Mouse (Mus musculus) midbrain, embryonic 16.5 days (tissue): ENCODE measurements at regions not wholly inside any gene's neighbourhood (a gene's known extent, or its start where the extent isn't known, plus 50 kb on each side); places are given as distances from the start of the nearest gene placed in this dataset.

Experiments
- ATAC-seq: fragments of 200-750 bp; cut with Nextera tagmentation; 2 replicates; pipeline ENCODE4 v1.8.0; 2017; ENCODE audit warnings: moderate TSS enrichment
- H3K27ac ChIP-seq: fragments of 300-500 bp; sonication (generic); 2 replicates; pipeline ENCODE4 v1.5.1; 2014; ENCODE audit warnings: mild to moderate bottlenecking, low read length, mixed read lengths
- H3K27me3 ChIP-seq: fragments of 300-500 bp; sonication (generic); 2 replicates; pipeline ENCODE4 v1.6.1; 2014; ENCODE audit warnings: low read depth, low read length, mixed read lengths; ENCODE audit not compliant: control insufficient read depth, insufficient read depth
- H3K36me3 ChIP-seq: fragments of 300-500 bp; sonication (generic); 2 replicates; pipeline ENCODE4 v1.6.1; 2014; ENCODE audit warnings: mild to moderate bottlenecking, low read length, moderate library complexity, mixed read lengths; ENCODE audit not compliant: control insufficient read depth, insufficient read depth
- H3K4me1 ChIP-seq: fragments of 300-500 bp; sonication (generic); 2 replicates; pipeline ENCODE4 v1.6.1; 2014; ENCODE audit warnings: mild to moderate bottlenecking, low read length, mixed read lengths; ENCODE audit not compliant: control insufficient read depth, insufficient read depth
- H3K4me2 ChIP-seq: fragments of 300-500 bp; sonication (generic); 2 replicates; pipeline ENCODE4 v1.6.1; 2014; ENCODE audit warnings: mild to moderate bottlenecking, low read length, mixed read lengths
- H3K4me3 ChIP-seq: fragments of 300-500 bp; sonication (generic); 2 replicates; pipeline ENCODE4 v1.5.1; 2014; ENCODE audit warnings: low read depth, mild to moderate bottlenecking, low read length, moderate library complexity, mixed read lengths
- H3K9ac ChIP-seq: fragments of 300-500 bp; sonication (generic); 2 replicates; pipeline ENCODE4 v1.6.1; 2014; ENCODE audit warnings: low read depth, low read length, mixed read lengths
- H3K9me3 ChIP-seq: fragments of 300-500 bp; sonication (generic); replicated peaks from 2 replicates; pipeline ENCODE4 v1.6.1; 2014; ENCODE audit warnings: mild to moderate bottlenecking, low read length, mixed read lengths; ENCODE audit not compliant: control insufficient read depth, poor library complexity, severe bottlenecking
- WGBS: fragments of 180-500 bp; shearing (Covaris S2); extraction: QIAGEN DNeasy Blood & Tissue Kit; methylation state at CpG from one replicate; pipeline ENCODE4 v1.1.7; 2014; 5-methylcytosine and 5-hydroxymethylcytosine counted together

- Histone ChIP-seq H3K4me2 (no peak overlapping the region), H3K27ac (no peak overlapping the region), H3K4me1 (no peaks in the 10 kb centered on the region), H3K9ac (no peak overlapping the region), H3K36me3 (no peaks in the 10 kb centered on the region), H3K9me3 (no peaks in the 10 kb centered on the region), H3K27me3 (no peaks in the 10 kb centered on the region), H3K4me3 (no peak overlapping the region)
- ATAC-seq = no peak
- WGBS = 84% methylated on average over 1 of the region's 1 CpGs
Observed at GRCm38 (mm10) chr16:49642696-49643095, 56.3 kb upstream of the Ift57 start.

- no peak for ATAC-seq
- H3K4me3 ChIP-seq = no peak overlapping the region
- H3K4me2 ChIP-seq = no peak overlapping the region
- 100% methylated on average over 1 of the region's 1 CpGs for WGBS
- H3K9me3 ChIP-seq = no peaks in the 10 kb centered on the region
- no peak overlapping the region for H3K27ac ChIP-seq
- H3K27me3 ChIP-seq = no peaks in the 10 kb centered on the region
- no peaks in the 10 kb centered on the region for H3K4me1 ChIP-seq
- no peak overlapping the region for H3K9ac ChIP-seq
- H3K36me3 ChIP-seq = no peaks in the 10 kb centered on the region
Observed at GRCm38 (mm10) chr16:49644416-49644815, 54.6 kb upstream of the Ift57 start.

GRCm38 (mm10) chr16:49646479-49646878, 52.6 kb upstream of the Ift57 start:
- Histone ChIP-seq H3K4me2 (no peak overlapping the region), H3K4me1 (no peaks in the 10 kb centered on the region), H3K4me3 (no peak overlapping the region), H3K9ac (no peak overlapping the region), H3K36me3 (no peaks in the 10 kb centered on the region), H3K9me3 (no peaks in the 10 kb centered on the region), H3K27me3 (no peaks in the 10 kb centered on the region), H3K27ac (no peak overlapping the region)
- ATAC-seq = no peak
